11 mouse cellular contexts compared by ENCODE assay signal in the genomic region with DNA sequence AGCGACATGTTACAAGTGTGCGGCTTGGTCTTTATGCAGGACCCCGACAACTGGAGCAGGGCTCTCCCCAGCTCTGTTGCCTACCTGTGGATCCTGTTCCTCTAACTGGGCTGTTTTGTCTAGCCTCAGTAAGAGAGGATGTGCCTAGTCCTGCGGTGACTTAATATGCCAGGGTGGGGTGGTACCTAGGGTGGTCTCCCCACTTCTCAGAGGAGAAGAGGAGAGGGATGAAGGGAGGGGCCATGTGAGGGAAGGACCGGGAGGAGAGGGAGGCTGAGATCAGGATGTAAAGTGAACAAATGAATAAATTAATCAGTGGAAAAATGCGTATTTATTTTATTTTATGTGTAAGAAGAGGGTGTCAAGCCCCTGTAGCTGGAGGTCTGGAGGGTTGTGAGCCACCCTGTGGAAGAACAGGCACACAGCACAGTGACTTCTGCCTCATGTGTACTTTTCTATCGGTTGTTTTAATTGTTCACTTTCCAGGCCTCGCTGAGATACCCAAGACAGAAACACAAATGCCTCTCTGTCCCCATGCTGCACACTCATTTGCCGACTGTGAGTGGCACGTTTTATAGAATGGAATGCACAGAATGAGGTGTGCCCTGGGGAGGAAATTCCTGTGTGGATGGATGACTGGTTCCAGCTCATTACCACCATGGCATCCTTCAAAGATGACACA. TPM values are rescaled to one million over a fixed set of nuclear protein-coding genes. Genes with fewer than 3 reads are reported as not detected.
A peak's percentile ranks its signal among the peaks of the same experiment; 100 is the strongest.
DNase-seq lines count a peak whose midpoint lies in the region; ATAC-seq and TF ChIP-seq lines count a peak whose summit lies in the region.
"Had no signal": no experiment of that assay in that cellular context is flagged by ENCODE, and none has a peak within 500 bp of the region (broad histone marks: within the 10 kb centered on the region; RNA-seq: fewer than 3 reads in every experiment).

No protein-coding gene starts in this region.

- H3K27me3 ChIP-seq in forebrain, postnatal 0 days (ENCODE audit: insufficient read depth, low read length), result no peaks in the 10 kb centered on the region
- no peaks in the 10 kb centered on the region for H3K27me3 ChIP-seq in midbrain, embryonic 11.5 days (ENCODE audit: control insufficient read depth, insufficient read depth, low read length)

- no peak overlapping the region for H3K4me3 ChIP-seq in forebrain, postnatal 0 days (ENCODE audit: low read depth, low read length)
- no peak overlapping the region for H3K4me3 ChIP-seq in midbrain, embryonic 11.5 days (ENCODE audit: low read depth, low read length)

- WGBS in forebrain, postnatal 0 days, result 57% methylated on average over 10 of the region's 10 CpGs
- 67% methylated on average over 10 of the region's 10 CpGs for WGBS in midbrain, embryonic 11.5 days

- ATAC-seq in forebrain, postnatal 0 days, result peak; percentile 50; the same call in 1 of the 2 replicates
- ATAC-seq in midbrain, embryonic 11.5 days (ENCODE audit: low FRiP score), result peak; percentile 49; the same call in 1 of the 2 replicates

- no peaks in the 10 kb centered on the region for H3K36me3 ChIP-seq in forebrain, postnatal 0 days (ENCODE audit: insufficient read depth)
- no peaks in the 10 kb centered on the region for H3K36me3 ChIP-seq in midbrain, embryonic 11.5 days (ENCODE audit: control insufficient read depth, insufficient read depth, low read length)

- no peaks in the 10 kb centered on the region for H3K9me3 ChIP-seq in forebrain, postnatal 0 days (ENCODE audit: low read length)
- H3K9me3 ChIP-seq in midbrain, embryonic 11.5 days (ENCODE audit: control insufficient read depth, low read length), result no peaks in the 10 kb centered on the region

- no peak overlapping the region for H3K9ac ChIP-seq in forebrain, postnatal 0 days
- no peak overlapping the region for H3K9ac ChIP-seq in midbrain, embryonic 11.5 days (ENCODE audit: low read length)
- H3K9ac ChIP-seq: liver, embryonic 14.5 days had no signal

- H3K4me2 ChIP-seq in forebrain, postnatal 0 days (ENCODE audit: low read depth), result no peak overlapping the region
- H3K4me2 ChIP-seq in midbrain, embryonic 11.5 days, result no peak overlapping the region

- no peak overlapping the region for H3K27ac ChIP-seq in forebrain, postnatal 0 days (ENCODE audit: low read depth, low read length)
- H3K27ac ChIP-seq in midbrain, embryonic 11.5 days (ENCODE audit: low read depth, low read length), result no peak overlapping the region
- H3K27ac ChIP-seq: liver, embryonic 14.5 days had no signal

- DNase-seq in 3T3-L1 (ENCODE audit: low read depth, low spot score), result peak; percentile 89
- DNase-seq in NIH3T3 (ENCODE audit: low read depth), result peak; percentile 51
- no peak for DNase-seq in forebrain, postnatal 0 days
- DNase-seq in midbrain, embryonic 11.5 days (ENCODE audit: low spot score, missing footprints), result no peak
- no peak for DNase-seq in right cerebral cortex, adult 18-20 months
- DNase-seq in layer of hippocampus, adult 11-12 months (ENCODE audit: low spot score), result no peak
- no peak for DNase-seq in testis, postnatal 10 days (ENCODE audit: low spot score)
- no peak for DNase-seq in yolk sac, embryonic 10.5 days (ENCODE audit: low spot score)
- DNase-seq: cerebellum, adult 11 months; thymus, adult 18-20 months had no signal

- no peaks in the 10 kb centered on the region for H3K4me1 ChIP-seq in forebrain, postnatal 0 days (ENCODE audit: insufficient read depth)
- no peaks in the 10 kb centered on the region for H3K4me1 ChIP-seq in midbrain, embryonic 11.5 days (ENCODE audit: control insufficient read depth, insufficient read depth, low read length)

- TF ChIP-seq CTCF in forebrain, postnatal 0 days (IDR thresholded peaks at IDR 0.05; ENCODE audit: low read depth), result peak; percentile 49

RNA-seq across cellular contexts. Expression of a gene that starts 15.7 kb away (rescaled TPM):
- 139 and 151 TPM in 2 replicates for total RNA-seq in forebrain, postnatal 0 days (2014; rRNA removed)
- polyA plus RNA-seq in forebrain, postnatal 0 days (2015; fragmentation: Nextera tagmentation; extraction: Ambion mirVana), result 149 and 160 TPM in 2 replicates
- polyA plus RNA-seq in midbrain, embryonic 11.5 days (2014; fragmentation: Nextera tagmentation; extraction: Ambion mirVana), result 317 and 361 TPM in 2 replicates

RNA-seq across cellular contexts. Expression of a gene that starts 26.8 kb away (rescaled TPM):
- total RNA-seq in forebrain, postnatal 0 days (2014; rRNA removed), result 34.2 and 38.6 TPM in 2 replicates
- polyA plus RNA-seq in forebrain, postnatal 0 days (2015; fragmentation: Nextera tagmentation; extraction: Ambion mirVana), result 17.4 and 17.7 TPM in 2 replicates
- polyA plus RNA-seq in midbrain, embryonic 11.5 days (2014; fragmentation: Nextera tagmentation; extraction: Ambion mirVana), result 9.5 and 10.2 TPM in 2 replicates

Comparison
In these comparisons a context has a peak if more than half of its experiments do, and no peak if none do; other contexts are left out.
1. DNase-seq: peak in 3T3-L1 (single experiment) and NIH3T3 (single experiment); none in forebrain, postnatal 0 days (single experiment), midbrain, embryonic 11.5 days (single experiment), right cerebral cortex, adult 18-20 months (single experiment), layer of hippocampus, adult 11-12 months (single experiment), testis, postnatal 10 days (single experiment) and yolk sac, embryonic 10.5 days (single experiment).